Mouse (Mus musculus): ENCODE results near the gene Far2.

Gene Far2

GRCm38 (mm10) chr6:148046881-148047649, at the start of gene Far2:
Gene Far2 (plus strand): TSS chr6:148047259.
- in situ Hi-C loops (cut with MboI; ENCODE audit: unreplicated experiment in 2 of 2) = no loop called here

DNA sequence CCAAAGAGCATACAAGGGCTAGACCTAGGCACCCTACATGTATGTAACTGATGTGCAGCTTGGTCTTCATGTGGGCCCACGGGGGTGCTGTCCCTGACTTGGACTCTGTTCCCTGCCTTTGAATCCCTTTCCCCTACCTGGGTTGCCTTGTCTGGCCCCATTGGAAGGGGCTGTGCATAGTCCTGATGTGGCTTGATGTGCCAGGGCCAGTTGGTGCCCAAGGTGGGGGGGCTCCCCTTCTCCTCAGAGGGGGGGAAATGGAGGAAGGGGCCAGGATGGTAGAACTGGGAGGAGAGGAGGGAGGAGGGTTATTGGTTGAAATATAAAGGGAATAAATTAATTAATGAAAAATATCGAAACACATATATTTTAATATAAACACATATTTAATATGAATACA, 46.6 kb upstream of the Far2 start:
- in situ Hi-C loops (cut with MboI; ENCODE audit: unreplicated experiment in 2 of 2) = no loop called here

GRCm38 (mm10) chr6:148001071-148001470, 46.0 kb upstream of the Far2 start:
- in situ Hi-C loops (cut with MboI; ENCODE audit: unreplicated experiment in 2 of 2) = no loop called here

DNA sequence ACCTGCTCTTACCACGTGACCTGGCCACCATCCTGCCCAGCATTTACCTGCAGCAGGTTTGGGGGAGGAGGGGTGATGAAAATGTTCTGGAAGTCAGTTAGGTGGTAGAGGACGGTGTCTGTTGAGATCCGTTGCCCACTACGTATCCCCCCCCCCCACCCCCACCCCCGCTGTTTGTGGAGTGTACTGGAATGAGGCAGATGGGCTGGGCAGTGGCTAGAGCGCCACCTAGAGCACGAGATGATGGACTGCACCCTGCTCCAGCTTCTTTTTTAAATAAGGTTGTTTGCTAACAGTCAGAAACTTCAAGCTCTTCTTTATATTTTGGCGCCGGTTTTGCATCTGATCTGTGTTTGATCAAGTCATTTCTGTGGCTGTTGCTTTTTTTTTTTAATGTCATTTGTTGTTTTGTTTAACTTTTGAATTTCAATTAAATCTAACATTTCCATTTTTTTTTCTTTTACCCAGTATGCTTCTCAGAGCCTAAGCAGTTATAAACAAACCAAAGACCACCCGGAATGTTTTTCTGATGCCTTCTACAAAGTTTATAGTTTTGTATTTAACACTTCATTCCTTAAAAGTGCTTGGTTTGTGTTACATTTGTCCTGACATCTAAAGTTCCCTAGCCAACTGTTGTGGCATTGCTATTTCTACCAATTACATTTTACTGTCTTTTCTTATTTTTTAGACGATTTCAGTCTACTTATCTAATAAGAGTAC, 40.8 kb upstream of the Far2 start:
- in situ Hi-C loops (cut with MboI; ENCODE audit: unreplicated experiment in 2 of 2) = no loop called here

DNA sequence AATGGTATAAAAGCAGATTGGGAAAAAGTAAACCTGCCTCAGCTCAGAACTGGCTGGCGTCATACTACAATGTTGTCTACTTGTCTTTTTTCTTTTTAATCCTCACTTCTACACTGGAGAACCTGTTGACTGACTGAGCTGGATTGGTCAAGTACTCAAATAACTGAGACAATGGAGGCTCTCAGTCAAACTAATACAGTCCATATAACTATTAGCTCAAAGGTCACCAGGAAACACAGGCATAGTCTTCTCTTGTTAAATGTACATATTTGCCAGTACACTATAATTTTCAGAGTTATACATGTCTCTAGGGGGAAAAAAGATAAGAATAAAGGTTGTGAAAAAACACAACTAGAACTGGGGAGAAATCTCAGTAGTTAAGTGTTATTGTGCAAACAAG, 6.3 kb upstream of the Far2 start:
- in situ Hi-C loops (cut with MboI; ENCODE audit: unreplicated experiment in 2 of 2) = no loop called here

- in situ Hi-C loops (cut with MboI; ENCODE audit: unreplicated experiment in 2 of 2) = no loop called here
Measured at GRCm38 (mm10) chr6:148047650-148047988, 560 bp downstream of the Far2 start.

DNA sequence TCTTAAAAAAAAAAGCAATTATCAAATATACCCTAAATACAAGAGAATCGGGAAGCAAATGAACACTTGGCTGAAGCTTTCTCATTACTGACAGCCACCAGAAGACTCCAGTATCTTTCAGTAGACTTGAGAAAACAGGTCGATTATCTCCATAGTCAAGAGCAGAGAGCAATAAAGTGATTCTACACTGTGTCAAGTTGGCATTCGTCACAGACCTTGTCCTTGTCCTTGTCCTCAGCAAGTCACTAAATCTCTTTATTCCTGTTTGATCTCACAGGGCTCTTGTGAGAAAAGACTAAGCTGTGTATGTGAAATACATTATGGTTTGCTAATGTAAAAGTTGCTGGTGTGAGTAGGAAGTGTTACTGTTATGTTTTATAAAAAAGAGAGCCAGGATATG, 16.1 kb downstream of the Far2 start:
- in situ Hi-C loops (cut with MboI; ENCODE audit: unreplicated experiment in 2 of 2) = no loop called here

GRCm38 (mm10) chr6:148066267-148066666, 19.2 kb downstream of the Far2 start:
- in situ Hi-C loops (cut with MboI; ENCODE audit: unreplicated experiment in 2 of 2) = no loop called here

- in situ Hi-C loops (cut with MboI; ENCODE audit: unreplicated experiment in 2 of 2) = no loop called here
Measured at GRCm38 (mm10) chr6:148068786-148069185, 21.7 kb downstream of the Far2 start.

DNA sequence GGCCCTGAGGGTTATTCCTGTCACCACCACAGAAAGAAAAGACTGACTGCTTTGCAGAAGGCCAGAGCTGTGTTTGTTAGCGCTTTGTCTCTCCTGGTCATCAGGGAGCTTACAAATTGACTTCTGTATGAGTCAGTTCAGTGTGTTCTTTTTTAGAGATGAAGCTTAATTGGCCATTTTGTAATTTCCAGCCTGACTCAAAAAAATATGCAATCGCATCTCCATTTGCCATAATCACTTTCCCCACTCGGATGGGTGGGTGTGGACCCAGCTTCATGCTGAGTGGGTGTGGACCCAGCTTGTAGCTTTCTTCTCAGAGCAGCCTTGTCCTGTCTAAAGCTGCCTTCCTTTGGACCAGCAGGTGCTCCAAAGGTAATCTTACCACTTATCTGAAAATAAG, 26.5 kb downstream of the Far2 start:
- in situ Hi-C loops (cut with MboI; ENCODE audit: unreplicated experiment in 2 of 2) = no loop called here

DNA sequence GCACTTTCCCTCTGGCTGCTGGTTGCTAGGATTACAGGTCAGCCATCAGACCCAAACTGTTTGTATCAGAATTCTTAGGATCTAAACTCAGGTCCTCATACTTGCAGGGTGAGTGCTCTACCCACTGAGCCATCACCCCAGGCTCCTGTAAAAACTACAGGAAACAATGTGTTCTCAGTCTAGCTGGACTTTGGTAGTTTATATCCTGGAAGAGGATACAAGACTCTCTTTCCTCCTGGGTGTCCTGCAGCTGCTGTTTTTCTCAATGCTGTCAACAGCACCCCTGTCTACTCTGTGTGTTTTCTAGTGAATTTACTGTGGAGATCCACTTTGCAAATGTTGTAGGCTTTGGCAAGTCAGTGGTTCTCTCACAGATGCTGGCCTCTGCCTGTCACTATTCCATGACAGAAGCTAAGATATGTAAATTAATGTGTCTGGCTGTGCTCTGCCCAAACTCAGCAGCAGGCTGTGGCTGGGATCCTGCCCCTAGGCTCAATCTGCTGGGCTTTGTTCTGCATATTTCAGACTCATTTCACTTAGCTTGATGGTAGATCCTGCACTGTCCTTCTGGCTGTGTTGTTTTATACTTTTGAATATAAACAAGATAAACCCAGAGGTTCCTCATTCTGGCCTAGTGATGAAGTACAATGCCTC, 27.3 kb downstream of the Far2 start:
- in situ Hi-C loops (cut with MboI; ENCODE audit: unreplicated experiment in 2 of 2) = no loop called here

DNA sequence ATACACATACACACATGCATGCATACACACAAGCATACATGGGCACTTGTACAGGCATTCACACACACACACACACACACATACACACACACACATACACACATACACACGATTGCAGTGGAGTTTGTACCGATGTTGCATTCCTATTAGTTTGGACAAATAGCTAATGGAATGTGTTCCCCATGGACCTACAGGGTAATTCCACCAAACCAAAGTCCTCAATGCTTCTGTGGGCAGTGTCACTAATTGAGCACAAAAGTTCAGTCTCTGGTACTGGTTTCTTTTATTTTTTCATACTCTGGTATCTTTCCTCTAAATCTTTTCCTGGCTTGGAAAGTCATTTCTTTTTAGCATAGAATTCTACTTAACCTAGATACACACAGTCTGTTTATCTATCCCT, 36.8 kb downstream of the Far2 start:
- in situ Hi-C loops (cut with MboI; ENCODE audit: unreplicated experiment in 2 of 2) = no loop called here

- in situ Hi-C loops (cut with MboI; ENCODE audit: unreplicated experiment in 2 of 2) = no loop called here
Measured at GRCm38 (mm10) chr6:148084403-148084802, 37.3 kb downstream of the Far2 start.

DNA sequence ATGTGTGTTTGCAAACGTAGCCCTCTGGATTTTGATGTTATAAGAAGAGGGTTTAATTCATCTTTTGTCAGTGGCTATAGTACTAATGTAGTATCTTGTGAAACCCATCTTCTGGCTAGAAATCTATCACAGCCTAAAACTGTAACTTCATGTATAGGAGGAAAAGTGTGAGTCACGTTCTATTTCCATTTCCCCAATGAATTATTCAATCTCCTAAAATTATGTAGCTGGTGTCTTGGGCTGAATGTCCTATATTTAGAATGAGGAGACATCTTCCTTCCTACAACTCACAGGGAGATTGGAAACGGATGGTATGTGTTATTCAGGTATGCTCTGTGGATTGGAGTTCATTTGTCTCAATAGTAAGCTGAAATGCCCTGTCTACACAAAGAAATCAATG, 50.0 kb downstream of the Far2 start:
- in situ Hi-C loops (cut with MboI; ENCODE audit: unreplicated experiment in 2 of 2) = no loop called here

DNA sequence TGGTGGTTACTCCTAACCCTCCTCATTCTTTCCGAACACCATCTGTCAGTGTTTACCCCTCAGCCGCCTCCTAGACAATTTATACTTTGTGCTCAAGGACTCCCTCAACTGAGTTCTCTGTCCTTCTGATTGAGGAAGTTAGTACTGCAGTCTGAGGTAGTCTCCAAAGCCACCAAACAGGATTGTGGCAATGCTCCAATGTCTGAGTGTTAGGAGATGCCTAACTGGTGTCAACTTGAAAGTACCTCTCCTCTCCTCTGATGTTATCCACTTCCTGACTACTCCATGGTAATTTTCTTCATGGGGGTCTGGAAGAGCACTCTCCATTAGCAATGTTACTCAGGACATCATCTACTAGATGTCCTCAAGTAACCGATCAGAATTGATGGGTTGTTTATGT, 54.9 kb downstream of the Far2 start:
- in situ Hi-C loops (cut with MboI; ENCODE audit: unreplicated experiment in 2 of 2) = no loop called here

- in situ Hi-C loops (cut with MboI; ENCODE audit: unreplicated experiment in 2 of 2) = no loop called here
Measured at GRCm38 (mm10) chr6:148102434-148102833, 55.4 kb downstream of the Far2 start.

DNA sequence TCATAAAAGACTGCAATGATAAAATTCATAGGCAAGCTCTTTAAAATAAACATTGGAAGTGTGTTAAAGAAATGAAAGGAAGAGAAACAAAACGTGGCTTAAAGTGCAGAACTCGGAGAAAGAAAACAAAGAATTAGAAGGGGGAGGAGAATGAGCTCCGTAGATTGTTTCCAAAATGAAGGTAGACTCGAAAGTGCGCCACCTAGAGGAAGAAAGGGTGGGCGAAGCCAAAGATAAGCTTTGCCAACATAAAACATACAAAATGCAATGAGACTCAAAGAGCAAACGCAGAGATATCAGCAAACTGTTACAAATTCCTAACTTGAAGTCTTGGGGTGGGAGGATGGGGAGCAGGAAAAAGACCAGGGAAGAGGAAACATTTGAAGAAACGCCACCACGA, 57.2 kb downstream of the Far2 start:
- in situ Hi-C loops (cut with MboI; ENCODE audit: unreplicated experiment in 2 of 2) = no loop called here

GRCm38 (mm10) chr6:148105722-148106268, 58.7 kb downstream of the Far2 start:
- in situ Hi-C loops (cut with MboI; ENCODE audit: unreplicated experiment in 2 of 2) = no loop called here

DNA sequence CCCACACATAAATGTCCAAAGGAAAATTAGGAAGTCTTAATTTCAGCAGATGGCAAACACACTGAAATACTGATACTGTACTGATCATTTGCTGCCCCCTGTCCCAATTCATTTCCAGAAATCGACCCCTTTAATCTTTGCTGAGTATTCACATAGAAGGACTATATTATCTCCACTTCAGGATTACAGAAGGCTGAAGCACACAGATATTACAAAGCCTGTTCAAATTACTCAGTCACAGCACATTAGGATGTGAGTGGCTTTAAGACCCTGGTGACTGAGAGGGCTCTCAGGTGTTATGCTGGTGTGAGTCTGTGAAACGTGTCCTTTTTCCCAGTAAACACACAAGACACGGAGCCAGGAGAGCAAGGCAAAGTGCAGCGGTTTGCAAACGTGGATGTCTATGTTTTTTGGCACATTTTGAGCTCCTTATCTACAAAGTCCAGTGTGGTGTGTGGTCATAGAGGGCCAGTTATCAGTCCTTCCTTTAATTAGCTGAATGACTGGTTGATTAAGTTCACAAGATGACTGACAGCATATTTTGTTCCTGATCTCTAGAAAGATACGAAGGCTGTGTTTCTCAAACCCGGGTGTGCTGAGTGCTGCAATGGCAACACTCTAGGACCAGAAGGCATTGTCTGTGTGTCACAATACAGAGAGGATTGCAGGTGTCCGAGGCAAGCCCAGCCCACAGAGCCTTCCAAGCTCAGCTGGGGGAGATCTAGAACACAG, 61.8 kb downstream of the Far2 start:
- in situ Hi-C loops (cut with MboI; ENCODE audit: unreplicated experiment in 2 of 2) = no loop called here

DNA sequence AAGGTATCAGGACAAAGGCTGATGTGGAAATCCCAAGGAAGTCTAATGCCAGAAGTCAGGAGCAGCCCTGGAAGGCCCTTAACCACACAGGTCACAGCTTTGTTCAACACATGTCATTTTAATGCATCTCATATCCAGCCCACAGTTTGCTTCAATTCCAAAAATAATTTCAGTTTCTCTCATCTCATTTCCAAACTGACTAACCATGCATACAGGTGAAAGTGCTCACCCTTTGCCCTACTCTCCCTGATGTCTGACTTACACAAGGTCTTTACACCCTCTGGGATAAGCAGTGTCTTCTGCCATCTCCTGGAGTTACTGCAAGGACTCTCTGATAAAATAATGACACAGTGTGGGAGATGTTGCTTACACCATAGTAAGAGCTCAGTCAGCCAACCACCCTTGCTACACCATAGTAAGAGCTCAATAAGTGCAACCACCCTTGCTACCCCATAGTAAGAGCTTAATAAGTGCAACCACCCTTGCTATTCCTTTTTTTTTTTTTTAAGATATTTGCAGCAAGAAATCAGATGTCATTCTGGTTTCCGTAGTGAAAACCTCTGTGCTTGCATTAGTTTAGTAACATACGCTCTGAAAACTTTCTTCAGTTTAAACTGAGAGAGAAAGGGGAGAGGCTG, 64.1 kb downstream of the Far2 start:
- in situ Hi-C loops (cut with MboI; ENCODE audit: unreplicated experiment in 2 of 2) = no loop called here
